Mouse (Mus musculus): ENCODE measurements at regions not wholly inside any gene's neighbourhood (a gene's known extent, or its start where the extent isn't known, plus 50 kb on each side); places are given as distances from the start of the nearest gene placed in this dataset.

DNA sequence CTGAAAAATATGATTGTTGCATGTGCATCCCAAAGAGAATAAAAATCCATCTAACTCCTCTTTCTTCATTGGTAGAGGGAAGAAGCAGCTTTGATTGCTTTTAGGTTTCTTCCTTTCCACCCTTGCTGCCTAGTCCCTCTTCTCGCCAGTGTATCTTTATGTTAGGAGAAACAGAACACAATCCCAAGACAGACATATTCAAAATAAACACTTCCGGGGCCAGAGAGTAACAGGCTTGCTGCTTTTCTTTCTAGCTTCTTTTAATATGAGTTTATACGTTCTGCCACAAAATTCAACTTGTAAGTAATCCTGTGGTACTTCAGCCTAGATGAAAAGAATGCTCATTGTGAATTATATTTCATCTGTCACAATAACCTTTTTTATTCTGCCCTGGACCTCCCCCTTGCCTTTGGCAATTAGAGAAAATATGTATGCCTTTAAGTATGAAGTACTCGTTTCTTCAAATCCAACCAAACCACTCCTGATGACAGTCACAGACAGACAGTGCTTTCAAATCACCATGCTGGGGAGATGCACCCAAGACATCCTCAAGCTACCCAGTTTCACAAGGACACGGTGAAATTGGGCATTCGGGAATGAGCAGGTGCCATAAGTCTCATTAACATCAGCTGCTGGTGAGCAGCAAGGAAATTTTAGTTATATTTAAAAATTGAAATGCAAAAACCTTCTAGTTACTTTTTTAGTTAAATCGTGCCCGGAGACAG lies 181.6 kb downstream of the Gm11146 start:
- H3K27ac ChIP-seq, result no peak overlapping the region
- no peaks in the 10 kb centered on the region for H3K9me3 ChIP-seq (replicated peaks; ENCODE audit: low read length)
- H3K36me3 ChIP-seq (ENCODE audit: insufficient read depth, low read length), result no peaks in the 10 kb centered on the region
- H3K4me3 ChIP-seq (replicated peaks; ENCODE audit: low read depth, low read length), result no peak overlapping the region
- no peak for ATAC-seq (replicated peaks; ENCODE audit: low FRiP score, low read depth)
- no peak overlapping the region for H3K4me2 ChIP-seq (ENCODE audit: low read length)
- no peaks in the 10 kb centered on the region for H3K27me3 ChIP-seq (ENCODE audit: insufficient read depth, low read length)
- no peaks in the 10 kb centered on the region for H3K4me1 ChIP-seq (replicated peaks; ENCODE audit: insufficient read depth, low read length)
- TF ChIP-seq CTCF (IDR thresholded peaks at IDR 0.05; ENCODE audit: low read depth), result no peak
- H3K9ac ChIP-seq (ENCODE audit: low read depth, low read length), result no peak overlapping the region
- 67% methylated on average over 8 of the region's 8 CpGs for WGBS
- DNase-seq (ENCODE audit: low spot score), result no peak

DNA sequence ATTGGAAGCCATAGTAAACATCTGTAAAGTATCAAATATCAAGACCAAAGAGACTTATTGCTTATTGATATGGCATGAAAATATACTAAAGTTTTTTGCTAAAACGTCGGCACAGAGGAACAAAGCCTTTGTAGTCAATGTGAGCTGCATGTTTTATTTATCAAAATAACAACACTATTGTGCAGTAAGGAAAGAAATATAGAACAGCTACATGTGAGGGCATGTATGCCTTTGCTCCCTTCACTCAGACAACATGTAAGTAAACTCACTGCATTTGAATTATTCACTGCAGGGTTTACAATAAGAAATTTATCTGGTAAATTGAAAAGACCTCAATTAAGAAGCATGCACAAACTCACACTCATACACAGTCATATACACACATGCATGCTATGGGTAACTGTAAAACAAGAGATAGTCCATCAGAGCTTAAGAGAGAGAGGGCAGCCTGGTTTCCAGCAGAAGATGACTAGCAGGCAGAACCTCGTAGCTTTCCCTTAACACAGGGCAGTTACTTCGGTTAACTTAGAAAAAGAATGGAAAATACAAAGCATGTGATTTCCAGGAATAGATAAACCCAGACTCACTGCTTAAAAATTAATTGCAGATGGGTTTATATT lies 182.7 kb downstream of the Gm11146 start:
- H3K4me2 ChIP-seq (ENCODE audit: low read length), result no peak overlapping the region
- H3K27me3 ChIP-seq (ENCODE audit: insufficient read depth, low read length), result no peaks in the 10 kb centered on the region
- H3K27ac ChIP-seq, result no peak overlapping the region
- H3K9me3 ChIP-seq (replicated peaks; ENCODE audit: low read length), result no peaks in the 10 kb centered on the region
- no peak overlapping the region for H3K4me3 ChIP-seq (replicated peaks; ENCODE audit: low read depth, low read length)
- H3K4me1 ChIP-seq (replicated peaks; ENCODE audit: insufficient read depth, low read length), result no peaks in the 10 kb centered on the region
- H3K36me3 ChIP-seq (ENCODE audit: insufficient read depth, low read length), result no peaks in the 10 kb centered on the region
- WGBS, result 53% methylated on average over 4 of the region's 4 CpGs
- no peak overlapping the region for H3K9ac ChIP-seq (ENCODE audit: low read depth, low read length)
- DNase-seq (ENCODE audit: low spot score), result no peak
- ATAC-seq (replicated peaks; ENCODE audit: low FRiP score, low read depth), result no peak
- no peak for TF ChIP-seq CTCF (IDR thresholded peaks at IDR 0.05; ENCODE audit: low read depth)

DNA sequence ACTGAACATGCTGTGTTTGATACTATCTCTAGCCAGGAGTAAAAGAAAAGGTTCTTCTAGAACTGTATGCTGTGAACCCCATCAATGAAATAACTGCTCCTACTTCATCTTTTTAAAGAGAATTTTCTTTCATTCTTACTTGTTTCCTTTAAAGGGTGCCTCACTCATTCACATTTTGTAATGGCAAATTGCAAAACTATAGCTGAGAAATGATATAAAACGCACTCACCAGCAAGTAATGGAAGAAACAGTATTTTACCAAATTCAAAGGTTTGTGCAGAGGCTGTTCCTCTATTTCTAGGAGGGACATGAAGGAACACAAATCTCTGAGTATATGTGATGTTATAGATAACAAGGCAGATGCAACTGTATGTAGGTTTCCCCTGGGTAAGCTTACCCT lies 183.4 kb downstream of the Gm11146 start:
- Histone ChIP-seq H3K9ac (ENCODE audit: low read depth, low read length) (no peak overlapping the region), H3K27ac (no peak overlapping the region), H3K4me2 (ENCODE audit: low read length) (no peak overlapping the region), H3K27me3 (ENCODE audit: insufficient read depth, low read length) (no peaks in the 10 kb centered on the region), H3K4me1 (replicated peaks; ENCODE audit: insufficient read depth, low read length) (no peaks in the 10 kb centered on the region), H3K9me3 (replicated peaks; ENCODE audit: low read length) (no peaks in the 10 kb centered on the region), H3K4me3 (replicated peaks; ENCODE audit: low read depth, low read length) (no peak overlapping the region), H3K36me3 (ENCODE audit: insufficient read depth, low read length) (no peaks in the 10 kb centered on the region)
- DNase-seq (ENCODE audit: low spot score) (no peak), ATAC-seq (replicated peaks; ENCODE audit: low FRiP score, low read depth) (no peak)
- 88% methylated on average over 1 of the region's 1 CpGs for WGBS
- no peak for TF ChIP-seq CTCF (IDR thresholded peaks at IDR 0.05; ENCODE audit: low read depth)

GRCm38 (mm10) chr16:77417791-77418190 lies 184.1 kb downstream of the Gm11146 start:
- DNase-seq (ENCODE audit: low spot score) (no peak), ATAC-seq (replicated peaks; ENCODE audit: low FRiP score, low read depth) (no peak)
- no peak for TF ChIP-seq CTCF (IDR thresholded peaks at IDR 0.05; ENCODE audit: low read depth)
- Histone ChIP-seq H3K9ac (ENCODE audit: low read depth, low read length) (no peak overlapping the region), H3K4me3 (replicated peaks; ENCODE audit: low read depth, low read length) (no peak overlapping the region), H3K4me2 (ENCODE audit: low read length) (no peak overlapping the region; the same call in 1 of the 2 replicates), H3K4me1 (replicated peaks; ENCODE audit: insufficient read depth, low read length) (no peaks in the 10 kb centered on the region), H3K27me3 (ENCODE audit: insufficient read depth, low read length) (no peaks in the 10 kb centered on the region), H3K9me3 (replicated peaks; ENCODE audit: low read length) (no peaks in the 10 kb centered on the region), H3K36me3 (ENCODE audit: insufficient read depth, low read length) (no peaks in the 10 kb centered on the region), H3K27ac (no peak overlapping the region)
- WGBS, result 21% methylated on average over 3 of the region's 3 CpGs

DNA sequence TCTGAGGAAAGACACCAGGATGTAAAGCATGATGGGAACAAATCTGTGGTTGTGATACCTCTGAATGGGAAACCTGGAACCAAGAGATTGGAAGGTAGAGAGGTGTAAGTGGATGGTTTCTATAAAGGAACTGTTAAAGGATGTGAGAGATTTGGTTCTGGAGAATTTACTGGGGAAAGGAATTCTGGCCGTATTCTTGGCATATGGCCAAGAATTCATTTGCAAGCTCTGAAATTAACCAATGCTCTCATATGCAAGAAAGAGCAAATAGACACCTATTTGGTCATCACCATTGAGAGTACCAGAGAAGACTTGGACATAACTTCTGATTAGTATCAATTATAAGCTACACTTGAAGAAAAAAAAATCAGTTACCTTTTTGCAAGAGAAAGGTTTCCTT lies 187.3 kb downstream of the Gm11146 start:
- Histone ChIP-seq H3K9me3 (replicated peaks; ENCODE audit: low read length) (no peaks in the 10 kb centered on the region), H3K9ac (ENCODE audit: low read depth, low read length) (no peak overlapping the region), H3K4me1 (replicated peaks; ENCODE audit: insufficient read depth, low read length) (no peaks in the 10 kb centered on the region), H3K36me3 (ENCODE audit: insufficient read depth, low read length) (no peaks in the 10 kb centered on the region), H3K4me2 (ENCODE audit: low read length) (no peak overlapping the region), H3K27ac (no peak overlapping the region), H3K4me3 (replicated peaks; ENCODE audit: low read depth, low read length) (no peak overlapping the region), H3K27me3 (ENCODE audit: insufficient read depth, low read length) (no peaks in the 10 kb centered on the region)
- ATAC-seq (replicated peaks; ENCODE audit: low FRiP score, low read depth), result no peak
- 29% methylated on average over 1 of the region's 1 CpGs for WGBS
- DNase-seq (ENCODE audit: low spot score), result peak; percentile 40
- TF ChIP-seq CTCF (IDR thresholded peaks at IDR 0.05; ENCODE audit: low read depth), result no peak

GRCm38 (mm10) chr16:77409168-77409567 lies 192.7 kb downstream of the Gm11146 start:
- Histone ChIP-seq H3K27ac (no peak overlapping the region), H3K4me3 (replicated peaks; ENCODE audit: low read depth, low read length) (no peak overlapping the region), H3K4me1 (replicated peaks; ENCODE audit: insufficient read depth, low read length) (no peaks in the 10 kb centered on the region), H3K4me2 (ENCODE audit: low read length) (no peak overlapping the region), H3K9me3 (replicated peaks; ENCODE audit: low read length) (no peaks in the 10 kb centered on the region), H3K36me3 (ENCODE audit: insufficient read depth, low read length) (no peaks in the 10 kb centered on the region), H3K9ac (ENCODE audit: low read depth, low read length) (no peak overlapping the region), H3K27me3 (ENCODE audit: insufficient read depth, low read length) (no peaks in the 10 kb centered on the region)
- 88% methylated on average over 7 of the region's 7 CpGs for WGBS
- ATAC-seq (replicated peaks; ENCODE audit: low FRiP score, low read depth) (no peak), DNase-seq (ENCODE audit: low spot score) (no peak)
- TF ChIP-seq CTCF (IDR thresholded peaks at IDR 0.05; ENCODE audit: low read depth), result no peak
